Mouse (Mus musculus) midbrain, embryonic 16.5 days (tissue): ENCODE measurements around the gene Ypel2. TPM values are rescaled to one million over a fixed set of nuclear protein-coding genes. Genes with fewer than 3 reads are reported as not detected.

Source experiments
- ATAC-seq: fragments of 200-750 bp; cut with Nextera tagmentation; 2 replicates; pipeline ENCODE4 v1.8.0; 2017; ENCODE audit warnings: moderate TSS enrichment
- H3K27ac ChIP-seq: fragments of 300-500 bp; sonication (generic); 2 replicates; pipeline ENCODE4 v1.5.1; 2014; ENCODE audit warnings: mild to moderate bottlenecking, low read length, mixed read lengths
- H3K27me3 ChIP-seq: fragments of 300-500 bp; sonication (generic); 2 replicates; pipeline ENCODE4 v1.6.1; 2014; ENCODE audit warnings: low read depth, low read length, mixed read lengths; ENCODE audit not compliant: control insufficient read depth, insufficient read depth
- H3K36me3 ChIP-seq: fragments of 300-500 bp; sonication (generic); 2 replicates; pipeline ENCODE4 v1.6.1; 2014; ENCODE audit warnings: mild to moderate bottlenecking, low read length, moderate library complexity, mixed read lengths; ENCODE audit not compliant: control insufficient read depth, insufficient read depth
- H3K4me1 ChIP-seq: fragments of 300-500 bp; sonication (generic); 2 replicates; pipeline ENCODE4 v1.6.1; 2014; ENCODE audit warnings: mild to moderate bottlenecking, low read length, mixed read lengths; ENCODE audit not compliant: control insufficient read depth, insufficient read depth
- H3K4me2 ChIP-seq: fragments of 300-500 bp; sonication (generic); 2 replicates; pipeline ENCODE4 v1.6.1; 2014; ENCODE audit warnings: mild to moderate bottlenecking, low read length, mixed read lengths
- H3K4me3 ChIP-seq: fragments of 300-500 bp; sonication (generic); 2 replicates; pipeline ENCODE4 v1.5.1; 2014; ENCODE audit warnings: low read depth, mild to moderate bottlenecking, low read length, moderate library complexity, mixed read lengths
- H3K9ac ChIP-seq: fragments of 300-500 bp; sonication (generic); 2 replicates; pipeline ENCODE4 v1.6.1; 2014; ENCODE audit warnings: low read depth, low read length, mixed read lengths
- H3K9me3 ChIP-seq: fragments of 300-500 bp; sonication (generic); replicated peaks from 2 replicates; pipeline ENCODE4 v1.6.1; 2014; ENCODE audit warnings: mild to moderate bottlenecking, low read length, mixed read lengths; ENCODE audit not compliant: control insufficient read depth, poor library complexity, severe bottlenecking
- WGBS: fragments of 180-500 bp; shearing (Covaris S2); extraction: QIAGEN DNeasy Blood & Tissue Kit; methylation state at CpG from one replicate; pipeline ENCODE4 v1.1.7; 2014; 5-methylcytosine and 5-hydroxymethylcytosine counted together
- polyA plus RNA-seq: library from polyadenylated mRNA; unstranded; fragments of >200 nt; fragmentation: Nextera tagmentation; extraction: Ambion mirVana; gene quantifications from 2 replicates; pipeline ENCODE4 v1.2.1, GENCODE M21; 2015

The Ypel2 gene
- polyA plus RNA-seq, 1 experiment from 2014 or later = 6.5 TPM

DNA sequence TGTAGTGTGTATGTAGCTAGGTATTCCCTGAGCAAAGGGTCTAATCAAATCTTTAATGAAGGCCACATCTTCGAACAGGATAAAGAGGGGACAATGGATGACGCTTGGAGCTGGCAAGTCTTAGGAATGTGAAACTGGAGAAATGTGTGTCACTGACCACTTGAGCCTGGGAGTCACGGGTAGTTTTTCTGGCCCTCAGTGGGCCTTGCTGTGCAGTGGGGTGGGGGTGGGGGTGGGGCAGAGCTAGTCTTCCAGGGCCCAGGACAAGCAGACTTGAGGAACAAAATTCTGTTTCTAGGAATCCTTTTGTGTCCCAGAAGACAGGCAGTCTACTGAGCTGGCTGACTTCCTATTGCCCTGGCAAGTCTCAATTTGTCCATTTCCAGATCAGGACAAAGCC is 55.0 kb downstream of the Ypel2 start:
- Histone ChIP-seq H3K36me3 (no peaks in the 10 kb centered on the region), H3K4me3 (no peak overlapping the region), H3K4me2 (no peak overlapping the region), H3K27me3 (no peaks in the 10 kb centered on the region), H3K9me3 (no peaks in the 10 kb centered on the region), H3K4me1 (no peaks in the 10 kb centered on the region), H3K9ac (no peak overlapping the region), H3K27ac (no peak overlapping the region)
- no peak for ATAC-seq
- WGBS = 66% methylated on average over 3 of the region's 3 CpGs

- ATAC-seq = no peak
- no peaks in the 10 kb centered on the region for H3K9me3 ChIP-seq
- no peaks in the 10 kb centered on the region for H3K27me3 ChIP-seq
- no peak overlapping the region for H3K4me2 ChIP-seq
- no peak overlapping the region for H3K9ac ChIP-seq
- H3K4me1 ChIP-seq = no peaks in the 10 kb centered on the region
- no peak overlapping the region for H3K4me3 ChIP-seq
- WGBS = 88% methylated on average over 4 of the region's 4 CpGs
- H3K36me3 ChIP-seq = no peaks in the 10 kb centered on the region
- H3K27ac ChIP-seq = no peak overlapping the region
Measured at GRCm38 (mm10) chr11:86938108-86938507, 55.4 kb downstream of the Ypel2 start.

DNA sequence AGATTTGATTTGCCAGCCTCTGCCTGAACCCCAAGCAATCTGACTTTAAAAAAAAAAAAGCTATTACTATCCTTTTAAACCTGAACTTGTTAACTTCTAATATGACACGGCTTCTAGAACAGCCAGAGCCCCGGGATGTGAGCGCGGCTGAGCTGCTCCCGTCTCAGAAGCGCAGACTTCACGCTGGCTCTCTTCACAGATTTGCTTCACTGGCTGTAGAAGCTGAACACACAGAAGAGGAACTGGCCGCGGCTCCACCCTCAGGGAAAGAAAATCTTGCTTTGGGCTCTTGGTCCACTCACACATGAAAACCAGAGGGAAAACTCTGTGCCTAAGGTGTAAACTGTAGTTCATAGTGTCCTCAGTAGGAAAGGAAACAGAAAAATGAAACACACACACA is 56.6 kb downstream of the Ypel2 start:
- WGBS = 42% methylated on average over 9 of the region's 9 CpGs
- Histone ChIP-seq H3K9ac (no peak overlapping the region), H3K4me3 (no peak overlapping the region), H3K36me3 (no peaks in the 10 kb centered on the region), H3K4me1 (no peaks in the 10 kb centered on the region), H3K27me3 (no peaks in the 10 kb centered on the region), H3K27ac (no peak overlapping the region), H3K4me2 (no peak overlapping the region), H3K9me3 (no peaks in the 10 kb centered on the region)
- ATAC-seq = no peak

- H3K27ac ChIP-seq = no peak overlapping the region
- H3K27me3 ChIP-seq = no peaks in the 10 kb centered on the region
Measured at GRCm38 (mm10) chr11:86934895-86935294, 58.6 kb downstream of the Ypel2 start.

GRCm38 (mm10) chr11:86932201-86932600 is 61.3 kb downstream of the Ypel2 start:
- peaks cover 14% of the 10 kb centered on the region for H3K4me1 ChIP-seq
- H3K4me2 ChIP-seq = no peak overlapping the region
- H3K36me3 ChIP-seq = no peaks in the 10 kb centered on the region
- 95% methylated on average over 2 of the region's 2 CpGs for WGBS
- ATAC-seq = no peak
- no peaks in the 10 kb centered on the region for H3K9me3 ChIP-seq
- no peak overlapping the region for H3K27ac ChIP-seq
- H3K9ac ChIP-seq = no peak overlapping the region
- H3K27me3 ChIP-seq = no peaks in the 10 kb centered on the region
- no peak overlapping the region for H3K4me3 ChIP-seq

More at GRCm38 (mm10) chr11:86934895-86935294, 58.6 kb downstream of the Ypel2 start:
- no peak overlapping the region for H3K9ac ChIP-seq
- no peaks in the 10 kb centered on the region for H3K9me3 ChIP-seq
- no peak overlapping the region for H3K4me2 ChIP-seq
- peaks cover 14% of the 10 kb centered on the region for H3K4me1 ChIP-seq
- H3K36me3 ChIP-seq = no peaks in the 10 kb centered on the region
- H3K4me3 ChIP-seq = no peak overlapping the region
- 81% methylated on average over 2 of the region's 2 CpGs for WGBS
- no peak for ATAC-seq

- H3K4me3 ChIP-seq = no peak overlapping the region
- H3K4me1 ChIP-seq = peaks cover 14% of the 10 kb centered on the region
- H3K27ac ChIP-seq = peak overlapping the region; percentile 81
- WGBS = 51% methylated on average over 10 of the region's 10 CpGs
- H3K27me3 ChIP-seq = no peaks in the 10 kb centered on the region
- ATAC-seq = peak; percentile 58; the same call in 1 of the 2 replicates
- no peak overlapping the region for H3K9ac ChIP-seq
- H3K9me3 ChIP-seq = no peaks in the 10 kb centered on the region
- H3K4me2 ChIP-seq = peak overlapping the region; percentile 1; the same call in 1 of the 2 replicates
- H3K36me3 ChIP-seq = no peaks in the 10 kb centered on the region
Measured at GRCm38 (mm10) chr11:86930636-86931180, 62.8 kb downstream of the Ypel2 start.

GRCm38 (mm10) chr11:86929985-86930384 is 63.5 kb downstream of the Ypel2 start:
- H3K4me1 ChIP-seq = peaks cover 14% of the 10 kb centered on the region
- no peak overlapping the region for H3K4me3 ChIP-seq
- H3K4me2 ChIP-seq = no peak overlapping the region
- no peaks in the 10 kb centered on the region for H3K9me3 ChIP-seq
- H3K36me3 ChIP-seq = no peaks in the 10 kb centered on the region
- peak overlapping the region; percentile 81; the same call in 1 of the 2 replicates for H3K27ac ChIP-seq
- ATAC-seq = no peak
- H3K9ac ChIP-seq = no peak overlapping the region
- H3K27me3 ChIP-seq = no peaks in the 10 kb centered on the region

- Histone ChIP-seq H3K9me3 (no peaks in the 10 kb centered on the region), H3K4me3 (no peak overlapping the region), H3K27me3 (no peaks in the 10 kb centered on the region), H3K4me1 (peaks cover 14% of the 10 kb centered on the region), H3K27ac (no peak overlapping the region), H3K36me3 (no peaks in the 10 kb centered on the region), H3K4me2 (no peak overlapping the region), H3K9ac (no peak overlapping the region)
- 87% methylated on average over 4 of the region's 4 CpGs for WGBS
- ATAC-seq = no peak
Measured at GRCm38 (mm10) chr11:86929531-86929930, 64.0 kb downstream of the Ypel2 start.

DNA sequence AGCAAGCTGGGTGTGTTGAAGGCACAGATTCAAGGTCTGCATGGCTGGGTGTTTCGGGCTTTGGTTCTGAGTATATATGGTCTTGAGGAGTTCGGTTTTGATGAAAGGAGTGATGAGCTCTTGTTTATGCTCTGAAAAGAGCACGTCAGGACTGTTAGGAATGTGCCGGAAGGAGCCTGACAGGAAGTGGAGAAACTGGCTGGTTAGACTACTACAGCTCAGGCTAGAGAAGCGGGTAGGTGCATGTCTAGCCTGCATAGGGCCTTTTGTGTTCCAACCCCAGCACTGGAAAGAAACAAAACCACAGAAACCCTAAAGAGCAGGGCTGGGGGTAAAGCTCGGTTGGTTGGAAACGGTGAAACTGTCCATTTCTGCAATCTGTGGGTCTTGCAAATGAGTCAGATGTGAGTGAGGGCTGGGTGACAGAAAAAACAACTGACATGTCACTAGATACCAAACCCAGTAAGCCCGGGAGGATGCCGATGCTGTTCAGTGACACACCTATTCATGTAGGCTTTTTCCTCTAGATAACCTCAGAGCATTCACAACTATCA is 68.3 kb downstream of the Ypel2 start:
- Histone ChIP-seq H3K4me3 (no peak overlapping the region), H3K4me2 (no peak overlapping the region), H3K9ac (no peak overlapping the region), H3K36me3 (no peaks in the 10 kb centered on the region), H3K4me1 (peaks cover 5% of the 10 kb centered on the region; the same call in 1 of the 2 replicates), H3K27ac (no peak overlapping the region), H3K9me3 (no peaks in the 10 kb centered on the region), H3K27me3 (no peaks in the 10 kb centered on the region)
- no peak for ATAC-seq
- WGBS = 86% methylated on average over 9 of the region's 9 CpGs
